Mouse (Mus musculus): ENCODE results near the gene Ceacam10.

- no peak for TF ChIP-seq CTCF (IDR thresholded peaks at IDR 0.05; ENCODE audit: low read depth)
- no peak for TF ChIP-seq EP300 (IDR thresholded peaks at IDR 0.05; ENCODE audit: low read depth)
These were observed 25.3 kb downstream of the Ceacam10 start for GRCm38 (mm10) chr7:24802149-24802767.
